Mouse (Mus musculus): ENCODE measurements around the gene Pgpep1. TPM values are rescaled to one million over a fixed set of nuclear protein-coding genes. Genes with fewer than 3 reads are reported as not detected.
A peak's percentile ranks its signal among the peaks of the same experiment; 100 is the strongest.

Pgpep1 gene
- total RNA-seq, 4 experiments from 2014 or later = 11.2 to 17.0 (median 13.4) TPM

DNA sequence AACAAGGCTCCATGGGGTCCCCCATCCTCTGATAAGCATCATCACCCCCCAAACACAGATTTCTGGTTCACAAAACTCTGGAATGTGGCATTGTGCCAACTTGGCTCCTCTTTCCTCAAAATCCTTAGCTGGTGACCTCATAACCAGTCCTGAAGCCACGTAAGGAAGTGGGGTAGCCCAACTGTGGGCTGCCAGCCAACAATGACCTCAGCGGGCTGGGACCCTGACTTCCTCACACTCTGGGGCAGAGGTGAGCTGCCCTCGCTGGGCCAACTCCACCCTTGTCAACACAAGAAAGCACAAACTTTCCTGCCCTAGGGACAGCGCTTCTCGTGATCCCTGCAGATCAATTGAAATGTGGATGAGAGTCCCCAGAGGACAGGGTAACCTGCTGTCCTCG lies 26.1 kb downstream of the Pgpep1 start:
- no peak for DNase-seq (ENCODE audit: low spot score in 2 of 2)

DNA sequence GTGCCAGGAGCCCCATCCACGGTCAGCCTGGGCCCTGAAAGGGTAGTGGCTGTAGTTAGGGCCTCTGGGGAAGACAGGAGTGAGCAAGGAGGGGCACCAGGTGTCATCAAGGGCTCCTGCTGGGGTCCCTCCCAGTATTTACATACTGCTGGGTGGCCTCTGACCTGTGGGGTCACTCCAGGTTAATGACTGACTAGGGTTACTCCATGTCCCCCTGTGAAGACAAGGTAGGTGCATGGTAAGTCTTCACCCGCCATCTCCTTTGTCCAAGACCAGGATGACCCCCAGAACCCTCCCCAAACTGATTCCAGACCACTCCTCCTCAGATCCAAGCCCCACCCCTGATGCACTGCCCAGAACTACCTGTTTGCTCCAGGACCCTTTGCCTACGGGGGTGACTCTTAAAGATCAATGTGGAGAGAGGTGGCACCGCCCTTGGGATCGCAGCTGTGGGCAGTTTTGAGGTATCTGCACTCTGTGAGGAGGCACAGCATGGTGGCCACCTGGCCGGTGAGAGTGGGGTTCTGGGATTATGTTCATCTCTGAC lies 27.8 kb downstream of the Pgpep1 start, which contains the start of gene Gdf15:
Gene Gdf15 (minus strand): TSS at position 111 of the 547 bp plus-strand sequence.
- no peak for DNase-seq (ENCODE audit: low spot score in 2 of 2)

DNA sequence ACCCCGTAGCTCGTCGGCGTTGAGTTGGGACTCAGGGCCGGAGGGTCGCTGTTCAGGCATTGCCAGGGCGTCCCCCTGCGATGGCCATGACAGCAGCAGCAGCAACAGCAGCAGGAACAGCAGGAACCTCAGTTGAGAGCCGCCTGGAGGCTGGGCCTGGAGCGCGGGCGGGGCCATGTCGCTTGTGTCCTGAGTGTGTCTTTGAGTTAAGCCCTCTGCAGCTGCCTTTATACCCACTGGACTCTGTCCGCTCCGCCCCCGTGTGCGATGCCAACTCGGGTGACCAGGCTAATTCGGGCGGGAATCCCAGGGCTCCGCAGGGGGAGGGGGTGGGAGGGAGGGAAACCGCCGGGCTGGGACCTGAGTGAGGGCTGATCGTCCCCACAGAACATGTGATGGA lies 28.8 kb downstream of the Pgpep1 start:
- DNase-seq (ENCODE audit: low spot score in 2 of 2) = no peak

DNA sequence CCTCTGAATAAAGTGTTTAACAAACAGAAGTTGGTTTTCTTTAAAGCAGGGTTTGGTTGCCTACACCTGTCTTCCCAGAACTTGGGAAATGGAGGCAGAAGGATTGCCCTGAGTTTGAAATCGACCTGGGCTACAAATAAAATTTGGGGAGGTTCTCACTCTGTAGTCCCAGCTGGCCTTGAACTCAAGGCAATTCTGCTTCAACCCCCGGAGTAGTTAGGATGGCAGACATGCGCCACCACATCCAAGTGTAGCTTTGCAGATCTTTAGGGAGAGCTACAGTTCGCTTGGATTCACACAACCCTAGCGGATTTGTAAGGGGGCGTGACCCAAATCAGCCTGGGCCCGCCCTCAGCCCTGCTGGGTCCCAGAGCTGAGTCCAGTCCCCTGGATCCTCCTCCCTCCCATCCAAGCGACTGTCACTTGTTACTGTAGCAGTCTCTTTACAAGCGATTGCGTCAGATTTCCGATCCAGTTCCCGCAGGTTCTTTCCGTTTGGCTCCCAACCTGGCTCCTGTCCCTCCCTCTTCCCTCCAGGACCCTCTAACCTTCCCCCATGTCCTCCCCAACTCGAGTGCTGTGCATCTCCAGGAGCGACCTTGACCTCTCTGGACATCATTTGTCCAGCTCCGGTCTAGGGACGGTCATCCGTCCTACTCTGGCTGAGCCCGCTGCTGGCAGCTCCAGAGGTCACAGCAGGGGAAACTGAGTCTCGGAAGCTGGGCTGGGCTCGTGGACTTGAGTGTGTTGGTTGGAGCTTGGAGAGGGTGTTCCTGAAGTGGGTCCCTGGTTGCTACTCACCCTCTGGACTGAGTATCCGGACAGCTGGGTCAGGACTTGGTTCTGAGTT lies 29.4 kb downstream of the Pgpep1 start:
- no peak for DNase-seq (ENCODE audit: low spot score in 2 of 2)

DNA sequence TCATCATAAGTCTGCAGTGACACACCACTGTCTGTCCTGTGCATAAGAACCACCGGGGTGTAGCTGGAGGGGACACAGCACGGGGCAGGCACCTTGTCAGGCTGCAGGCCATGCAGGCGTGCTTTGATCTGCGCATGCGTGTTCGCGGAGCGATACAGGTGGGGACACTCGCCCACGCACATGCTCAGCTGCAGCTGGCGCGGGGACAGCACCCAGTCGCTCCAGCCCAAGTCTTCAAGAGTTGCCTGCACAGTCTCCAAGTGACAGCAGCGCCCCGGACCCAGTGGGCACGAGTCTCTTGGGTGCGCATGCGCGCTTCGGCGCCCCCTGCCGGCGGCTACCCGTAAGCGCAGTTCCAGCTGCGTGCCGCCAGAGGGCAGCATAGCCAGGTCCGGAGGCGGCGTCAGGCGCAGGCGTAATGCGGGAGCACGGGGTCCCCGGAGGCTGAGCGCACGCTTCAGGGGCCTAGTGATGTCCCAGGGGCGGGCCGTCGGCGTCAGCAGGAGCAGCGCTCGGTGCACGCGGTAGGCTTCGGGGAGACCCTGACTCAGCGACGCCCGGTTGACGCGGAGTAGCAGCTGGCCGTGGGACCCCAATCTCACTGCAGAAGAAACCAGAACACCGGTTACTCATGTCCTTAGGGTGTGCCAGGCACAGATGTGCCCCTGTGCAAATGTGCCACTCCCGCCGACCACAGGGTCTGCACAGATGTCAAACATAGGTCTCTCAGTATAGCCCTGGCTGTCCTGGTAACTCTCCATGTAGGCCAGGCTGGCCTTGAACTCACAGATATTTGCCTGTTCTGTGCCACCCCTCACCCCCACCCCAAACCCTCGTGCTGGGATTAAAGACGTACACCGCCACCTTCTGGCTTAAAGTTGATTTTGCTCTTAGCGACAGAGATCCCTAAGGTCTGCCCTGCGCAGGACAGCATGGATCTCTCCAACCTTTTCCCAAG lies 30.3 kb downstream of the Pgpep1 start:
- DNase-seq (ENCODE audit: low spot score in 2 of 2) = peak; percentile 93 to 94

DNA sequence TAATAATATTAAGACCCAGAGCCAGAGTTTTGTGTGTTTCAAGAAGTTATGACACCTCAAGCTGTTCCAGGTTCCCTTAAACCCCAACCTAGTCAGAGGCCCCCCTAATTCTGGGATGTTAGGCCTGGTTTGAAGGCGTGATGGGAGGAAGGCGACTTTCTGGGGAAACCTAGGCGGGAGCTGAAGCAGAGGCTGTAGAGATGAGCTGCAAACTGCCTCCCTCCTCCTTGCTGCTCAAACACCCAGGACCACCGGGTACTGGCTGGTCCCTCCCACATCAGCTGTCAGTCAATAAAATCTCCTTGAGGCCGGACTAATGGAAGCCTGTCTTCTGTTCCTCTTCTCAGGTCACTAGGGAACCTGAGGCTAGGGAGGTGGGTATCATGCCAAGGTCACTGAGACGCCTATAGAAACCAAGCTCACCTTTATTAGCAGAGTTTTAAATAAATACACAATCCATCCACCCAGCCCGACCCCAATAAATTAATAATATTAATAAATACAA lies 31.1 kb downstream of the Pgpep1 start:
- DNase-seq (ENCODE audit: low spot score in 2 of 2) = no peak

DNA sequence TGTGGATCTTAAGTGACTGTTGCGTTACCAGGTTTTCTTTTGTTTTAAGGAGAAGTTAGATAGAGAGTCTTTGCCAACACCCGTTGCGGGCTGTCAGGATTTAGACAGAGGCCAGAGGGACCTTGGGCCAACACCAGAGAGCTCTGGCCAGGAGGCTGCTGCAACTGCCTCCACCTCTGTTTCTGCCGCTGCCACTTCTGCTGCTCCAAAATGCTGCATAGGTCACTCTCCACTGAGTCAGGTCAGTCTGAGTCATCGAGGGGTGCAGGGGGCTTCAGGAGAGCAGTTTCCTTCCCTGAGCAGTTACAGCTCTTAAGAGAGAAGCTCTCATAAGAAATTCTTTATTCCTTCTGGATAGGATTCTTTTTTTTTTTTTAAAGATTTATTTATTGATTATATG lies 33.1 kb downstream of the Pgpep1 start:
- no peak for DNase-seq (ENCODE audit: low spot score in 2 of 2)

DNA sequence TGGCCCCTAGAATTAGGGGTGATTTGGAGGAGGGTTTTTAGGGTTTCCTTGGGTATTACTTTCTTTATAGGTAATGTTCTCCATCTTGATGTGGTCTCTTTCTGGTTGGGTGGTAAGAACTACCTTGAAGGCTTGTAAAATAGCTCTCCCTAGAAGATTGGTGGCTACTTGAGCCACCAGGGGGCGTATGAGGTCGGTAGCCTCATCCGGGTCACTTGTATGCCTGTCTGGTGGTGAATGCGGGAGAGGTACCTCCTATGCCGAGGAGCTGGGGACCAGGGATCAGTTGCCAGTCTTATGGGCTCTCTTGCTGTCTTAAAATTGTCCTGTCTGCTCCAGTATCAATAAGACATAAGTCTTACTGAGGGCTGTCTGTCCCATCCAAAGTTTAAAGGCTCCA lies 35.1 kb downstream of the Pgpep1 start:
- no peak for DNase-seq (ENCODE audit: low spot score in 2 of 2)

DNA sequence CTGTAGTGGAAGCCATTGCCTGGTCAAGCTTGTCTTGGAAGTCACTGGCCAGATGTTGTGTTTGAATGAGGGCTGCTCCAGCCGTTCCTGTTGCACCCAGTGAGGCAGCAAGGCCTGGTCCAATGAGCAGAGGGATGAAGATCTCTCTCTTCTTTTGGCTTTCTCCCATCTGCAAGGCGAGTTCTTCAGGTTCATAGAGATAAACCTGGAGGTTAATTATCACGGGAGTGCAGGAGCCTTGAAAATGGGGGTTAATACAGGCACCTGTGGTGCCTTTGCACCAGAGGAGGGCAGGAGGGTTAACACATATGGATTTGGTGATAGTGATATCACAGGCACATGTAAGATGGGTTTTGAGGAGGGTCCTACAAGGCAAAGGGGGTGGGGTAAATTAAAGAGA lies 38.0 kb downstream of the Pgpep1 start:
- no peak for DNase-seq (ENCODE audit: low spot score in 2 of 2)

DNA sequence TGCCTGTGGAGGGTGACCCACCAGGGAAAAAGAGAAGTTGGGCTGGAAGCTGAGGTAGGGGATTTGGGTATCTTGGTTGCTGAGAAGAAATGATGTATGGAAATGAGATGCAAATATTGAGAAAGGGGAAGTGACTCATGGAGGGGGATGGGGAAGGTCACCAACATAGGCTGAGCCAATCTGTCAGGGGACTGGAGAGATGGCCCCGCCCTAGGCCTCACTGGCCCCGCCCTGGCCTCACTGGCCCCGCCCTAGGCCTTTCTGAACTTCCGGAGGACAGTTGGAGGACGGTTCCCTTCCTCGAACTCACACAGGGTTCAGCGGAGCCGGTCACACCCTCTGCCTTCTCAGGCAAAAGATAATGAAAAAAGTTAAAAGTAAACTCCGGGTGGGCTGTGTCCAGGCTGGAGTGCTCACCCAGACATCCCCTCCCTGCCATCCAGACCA lies 41.3 kb downstream of the Pgpep1 start:
- no peak for DNase-seq (ENCODE audit: low spot score in 2 of 2)

DNA sequence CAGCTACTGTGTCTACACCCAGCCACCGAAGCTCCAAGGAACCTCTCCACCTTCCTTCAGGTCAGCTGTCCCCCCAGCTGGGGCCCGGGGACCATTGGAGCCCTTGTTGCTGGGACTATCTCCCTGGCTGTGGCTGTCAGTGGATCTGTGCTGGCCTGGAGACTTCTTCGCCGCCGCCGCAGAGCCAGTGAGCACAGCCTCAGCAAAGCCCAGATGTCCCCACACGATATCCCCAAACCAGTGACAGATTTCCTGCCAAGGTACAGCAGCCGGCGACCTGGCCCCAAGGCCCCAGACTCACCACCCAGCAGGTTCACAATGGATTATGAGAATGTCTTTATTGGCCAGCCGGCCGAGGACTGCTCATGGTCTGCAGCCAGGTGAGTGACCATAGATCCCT lies 42.2 kb downstream of the Pgpep1 start:
- DNase-seq (ENCODE audit: low spot score in 2 of 2) = no peak

DNA sequence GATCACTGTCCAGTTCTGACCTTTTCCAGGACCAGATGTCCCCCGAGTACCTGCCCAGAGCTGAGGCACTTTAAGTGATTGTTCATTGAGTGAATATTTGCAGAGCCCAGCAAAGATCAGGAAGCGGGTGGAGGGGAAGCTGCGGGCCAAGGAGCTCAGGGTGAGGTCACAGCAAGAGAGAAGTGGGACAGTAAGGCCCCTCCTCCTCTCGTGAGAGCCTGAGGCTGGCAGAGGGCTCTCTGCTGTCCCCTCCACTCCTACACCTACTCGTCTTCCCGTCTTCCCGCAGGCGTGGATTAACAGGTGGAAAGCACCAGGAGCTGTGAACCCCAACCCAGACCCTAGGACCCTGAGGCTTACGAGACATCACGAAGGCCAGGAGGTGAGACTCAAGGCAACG lies 43.5 kb downstream of the Pgpep1 start:
- no peak for DNase-seq (ENCODE audit: low spot score in 2 of 2)

DNA sequence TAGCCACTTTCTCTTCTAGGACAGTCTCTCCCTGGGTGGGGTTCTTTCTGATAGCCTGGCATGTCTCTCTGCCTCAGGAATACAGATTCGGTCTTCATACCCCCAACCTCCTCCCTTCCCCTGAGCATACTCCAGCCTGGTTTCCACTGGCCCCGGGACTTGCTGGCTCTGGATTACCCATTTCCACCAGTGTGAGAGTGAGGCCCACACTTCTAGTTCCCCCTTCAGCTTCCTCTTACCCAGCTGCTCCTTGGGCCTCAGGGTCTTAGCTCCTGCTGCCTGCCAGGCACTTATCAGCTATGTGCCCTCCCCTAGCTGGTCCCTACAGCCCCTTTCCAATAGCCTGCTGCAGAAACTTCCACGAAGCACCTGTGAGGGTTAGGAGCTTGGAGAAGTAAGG lies 44.3 kb downstream of the Pgpep1 start, which contains the start of gene Lrrc25:
Gene Lrrc25 (plus strand): TSS at position 262 of the 400 bp plus-strand sequence.
- DNase-seq (ENCODE audit: low spot score in 2 of 2) = no peak

DNA sequence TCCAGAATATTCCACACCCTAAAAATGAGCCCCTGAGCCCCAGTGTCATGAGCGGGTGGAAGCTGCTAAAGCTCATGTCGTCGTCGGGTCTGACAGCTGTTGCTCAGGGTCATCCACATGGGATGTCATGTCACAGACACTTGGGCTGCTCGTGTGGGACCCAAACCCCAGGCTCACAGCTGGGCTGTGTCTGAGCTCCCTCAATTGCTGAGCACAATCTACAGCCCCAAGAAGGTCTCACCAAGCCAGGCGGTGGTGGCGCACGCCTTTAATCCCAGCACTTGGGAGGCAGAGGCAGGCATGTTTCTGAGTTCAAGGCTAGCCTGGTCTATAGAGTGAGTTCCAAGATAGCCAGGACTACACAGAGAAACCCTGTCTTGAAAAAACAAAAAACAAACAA lies 44.9 kb downstream of the Pgpep1 start:
- DNase-seq (ENCODE audit: low spot score in 2 of 2) = no peak

DNA sequence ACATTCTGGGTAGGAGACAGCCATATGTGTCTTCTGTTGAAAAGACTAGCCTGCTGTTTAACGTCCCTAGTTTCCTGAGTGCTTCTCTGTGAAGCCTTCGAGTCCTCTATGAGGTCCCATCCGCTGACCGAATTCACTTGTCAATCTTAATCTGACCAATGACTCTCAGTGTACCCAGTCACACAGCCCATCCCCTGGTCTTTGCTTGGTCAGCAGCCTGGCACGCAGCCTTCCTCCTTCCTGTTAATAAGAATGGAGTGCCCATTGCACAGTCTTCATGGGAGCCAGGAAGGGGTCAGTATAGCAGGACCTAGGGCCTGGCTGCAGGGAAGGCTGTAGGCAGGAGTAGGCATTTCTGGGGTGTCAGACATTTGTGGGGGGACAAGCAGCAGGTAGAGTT lies 45.7 kb downstream of the Pgpep1 start:
- DNase-seq (ENCODE audit: low spot score in 2 of 2) = no peak

DNA sequence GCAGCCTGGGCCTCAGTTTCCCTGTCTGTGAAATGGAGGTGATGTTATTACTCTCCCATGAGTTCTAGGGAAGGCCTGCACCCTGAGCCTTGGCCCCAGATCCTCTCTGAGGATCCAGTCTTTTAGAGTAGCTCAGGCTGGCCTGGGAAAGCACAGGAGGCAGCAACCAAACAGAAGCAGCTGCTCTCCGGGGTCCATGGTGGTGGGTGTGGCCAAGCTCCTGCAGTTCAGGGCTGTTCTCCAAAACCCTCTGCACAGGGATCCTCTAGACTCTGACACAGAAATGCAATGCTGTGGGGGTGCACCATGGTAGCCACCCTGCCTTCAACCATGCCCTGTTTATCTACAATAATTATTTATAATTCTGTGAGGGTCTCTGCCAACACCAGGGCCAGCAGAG lies 46.4 kb downstream of the Pgpep1 start:
- DNase-seq (ENCODE audit: low spot score in 2 of 2) = no peak

DNA sequence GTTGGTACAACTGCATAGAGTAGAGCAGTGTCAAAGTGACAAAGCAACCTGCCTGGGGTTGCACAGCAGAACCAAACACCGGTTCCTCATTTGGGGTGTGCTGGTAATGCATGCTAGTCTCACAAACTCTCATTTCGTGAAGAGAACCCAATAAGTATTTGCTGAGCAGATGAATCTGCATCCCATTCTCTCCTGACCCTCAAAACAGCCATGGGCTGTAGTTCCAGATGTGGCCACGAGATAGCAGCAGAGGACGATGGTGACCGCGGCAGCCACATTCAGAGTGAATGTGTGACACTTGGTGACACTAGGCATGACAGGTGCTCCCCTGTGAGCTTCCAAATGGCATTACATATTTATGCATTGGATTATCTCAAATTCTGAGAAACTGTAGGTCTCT lies 48.3 kb downstream of the Pgpep1 start:
- peak in 1 of 2 experiments; percentile 88 for DNase-seq (ENCODE audit: low spot score in 2 of 2)

DNA sequence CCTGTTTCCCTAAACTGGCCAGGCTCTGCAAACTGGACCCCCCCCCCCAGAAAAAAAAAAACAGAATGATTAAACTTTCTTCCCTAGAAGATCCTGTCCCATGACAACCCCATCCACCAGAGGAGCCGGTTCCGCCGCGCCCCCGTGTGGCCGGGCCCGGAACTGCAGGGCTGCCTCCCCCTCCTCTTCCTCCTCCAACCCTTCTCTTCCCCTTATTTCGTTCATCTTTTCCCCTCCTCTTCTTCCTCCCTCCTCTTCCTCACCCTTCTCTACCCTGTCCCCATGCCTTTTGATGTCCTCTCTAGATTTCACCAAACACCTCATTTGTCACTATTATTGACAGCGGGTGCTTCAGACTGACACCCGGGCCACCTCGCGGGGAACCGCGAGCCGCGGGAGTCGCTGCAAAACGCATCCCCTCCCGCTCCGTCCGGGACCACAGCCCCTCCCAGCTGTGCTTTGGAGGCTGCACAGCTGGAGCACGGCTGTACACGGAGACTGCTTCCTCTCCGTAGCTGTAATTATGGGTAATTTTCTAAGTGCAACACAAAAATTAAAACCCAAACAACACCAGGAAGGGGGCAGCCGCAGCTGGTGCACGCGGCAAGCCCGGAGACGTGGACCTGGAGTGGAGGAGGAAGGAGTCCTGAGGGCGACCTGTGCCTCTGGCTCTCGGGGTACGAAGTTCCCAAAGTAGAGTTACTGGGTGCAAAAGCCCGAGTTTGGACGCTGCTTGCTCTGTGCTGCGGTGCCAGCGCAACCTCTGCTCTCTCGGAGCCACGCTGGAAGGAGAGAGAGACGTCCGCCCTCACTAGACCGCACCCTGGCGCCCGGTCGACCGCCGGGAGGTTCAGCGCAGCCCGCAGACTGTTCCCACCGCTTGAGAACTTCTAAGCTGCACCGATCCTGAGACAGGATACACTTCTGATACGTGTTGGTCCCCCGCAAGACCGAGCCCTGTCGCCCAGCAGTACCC lies 49.1 kb downstream of the Pgpep1 start:
- peak in 1 of 2 experiments; percentile 33 for DNase-seq (ENCODE audit: low spot score in 2 of 2)

DNA sequence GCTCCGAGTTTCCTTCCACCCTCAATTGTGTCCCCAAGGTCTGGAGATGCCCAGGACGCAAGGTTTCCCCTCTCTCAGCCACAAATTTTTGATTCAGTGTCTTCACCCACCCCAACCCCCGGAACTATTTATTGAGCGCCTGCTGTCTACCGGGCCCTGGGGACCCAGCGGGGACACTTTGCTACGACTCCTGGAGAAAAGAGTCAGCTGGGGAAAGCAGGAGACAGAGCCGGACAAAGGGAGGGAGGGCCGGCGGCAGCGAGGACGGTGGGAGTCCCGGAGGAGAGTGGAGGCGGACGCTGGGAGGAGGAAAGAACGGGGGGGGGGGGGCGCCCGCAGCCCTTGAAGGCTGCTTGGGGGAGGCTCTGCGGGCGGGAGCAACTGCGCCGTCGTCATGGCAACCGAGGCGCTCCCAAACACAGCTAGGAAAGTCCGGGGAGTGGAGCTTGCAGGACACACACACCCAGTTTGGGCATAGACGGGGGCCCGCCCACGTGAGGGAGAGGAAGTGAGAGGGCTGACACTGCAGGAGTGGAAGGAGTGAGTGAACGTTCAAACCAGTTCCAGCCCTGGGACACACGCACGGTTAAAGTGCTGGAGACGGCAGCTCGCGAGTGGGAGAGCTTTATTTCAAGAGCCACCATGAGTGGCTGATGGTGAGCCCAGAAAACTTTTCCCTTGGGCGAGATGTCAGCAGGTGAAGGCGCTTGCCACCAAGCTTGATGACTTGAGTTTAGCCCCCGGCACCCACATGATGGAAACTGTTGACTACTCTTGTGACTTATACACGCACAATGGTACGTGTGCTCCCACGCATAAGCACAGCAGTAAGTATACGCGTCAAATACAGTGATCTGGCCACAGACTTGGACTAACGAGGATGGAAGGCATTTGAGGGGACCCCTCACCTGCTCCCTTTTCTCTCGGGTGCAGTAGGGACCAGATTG lies 50.1 kb downstream of the Pgpep1 start:
- DNase-seq (ENCODE audit: low spot score in 2 of 2) = peak in 1 of 2 experiments; percentile 93

Data from left cerebral cortex, adult 8-10 months (tissue).